Mouse (Mus musculus): Measurements from ENCODE around the gene Ptprm.

Ptprm gene

GRCm38 (mm10) chr17:66751746-66752145 is 602.5 kb downstream of the Ptprm start:
- DNase-seq (ENCODE audit: extremely low read depth, low read depth, low spot score), result no peak

GRCm38 (mm10) chr17:66750481-66751206 is 603.6 kb downstream of the Ptprm start:
- DNase-seq (ENCODE audit: extremely low read depth, low read depth, low spot score), result no peak

- no peak for DNase-seq (ENCODE audit: extremely low read depth, low read depth, low spot score)
Measured at GRCm38 (mm10) chr17:66749976-66750375, 604.3 kb downstream of the Ptprm start.

- DNase-seq (ENCODE audit: extremely low read depth, low read depth, low spot score), result no peak
Measured at GRCm38 (mm10) chr17:66746506-66746905, 607.8 kb downstream of the Ptprm start.

GRCm38 (mm10) chr17:66743321-66743720 is 610.9 kb downstream of the Ptprm start:
- no peak for DNase-seq (ENCODE audit: extremely low read depth, low read depth, low spot score)

- DNase-seq (ENCODE audit: extremely low read depth, low read depth, low spot score), result no peak
Measured at GRCm38 (mm10) chr17:66738779-66739345, 615.4 kb downstream of the Ptprm start.

- no peak for DNase-seq (ENCODE audit: extremely low read depth, low read depth, low spot score)
Measured at GRCm38 (mm10) chr17:66738331-66738730, 615.9 kb downstream of the Ptprm start.

- DNase-seq (ENCODE audit: extremely low read depth, low read depth, low spot score), result no peak
Measured at GRCm38 (mm10) chr17:66736450-66736849, 617.8 kb downstream of the Ptprm start.

GRCm38 (mm10) chr17:66733541-66733940 is 620.7 kb downstream of the Ptprm start:
- no peak for DNase-seq (ENCODE audit: extremely low read depth, low read depth, low spot score)

GRCm38 (mm10) chr17:66729979-66730378 is 624.3 kb downstream of the Ptprm start:
- DNase-seq (ENCODE audit: extremely low read depth, low read depth, low spot score), result no peak

- DNase-seq (ENCODE audit: extremely low read depth, low read depth, low spot score), result no peak
Measured at GRCm38 (mm10) chr17:66720992-66721351, 633.3 kb downstream of the Ptprm start.

GRCm38 (mm10) chr17:66720200-66720991 is 633.9 kb downstream of the Ptprm start:
- no peak for DNase-seq (ENCODE audit: extremely low read depth, low read depth, low spot score)

GRCm38 (mm10) chr17:66712456-66713205 is 641.6 kb downstream of the Ptprm start:
- no peak for DNase-seq (ENCODE audit: extremely low read depth, low read depth, low spot score)

GRCm38 (mm10) chr17:66711221-66712016 is 642.8 kb downstream of the Ptprm start:
- no peak for DNase-seq (ENCODE audit: extremely low read depth, low read depth, low spot score)

- DNase-seq (ENCODE audit: extremely low read depth, low read depth, low spot score), result no peak
Measured at GRCm38 (mm10) chr17:66710568-66710967, 643.7 kb downstream of the Ptprm start.

- no peak for DNase-seq (ENCODE audit: extremely low read depth, low read depth, low spot score)
Measured at GRCm38 (mm10) chr17:66708748-66709147, 645.5 kb downstream of the Ptprm start.

GRCm38 (mm10) chr17:66707684-66708083 is 646.6 kb downstream of the Ptprm start:
- no peak for DNase-seq (ENCODE audit: extremely low read depth, low read depth, low spot score)

- no peak for DNase-seq (ENCODE audit: extremely low read depth, low read depth, low spot score)
Measured at GRCm38 (mm10) chr17:66701358-66702184, 652.7 kb downstream of the Ptprm start.

GRCm38 (mm10) chr17:66699896-66700295 is 654.4 kb downstream of the Ptprm start:
- no peak for DNase-seq (ENCODE audit: extremely low read depth, low read depth, low spot score)

GRCm38 (mm10) chr17:66697650-66698049 is 656.6 kb downstream of the Ptprm start:
- DNase-seq (ENCODE audit: extremely low read depth, low read depth, low spot score), result no peak
